Mouse (Mus musculus) kidney, postnatal 10 days (tissue): ENCODE measurements around the gene Grip1.
A peak's percentile ranks its signal among the peaks of the same experiment; 100 is the strongest.

Source experiments
- DNase-seq: peaks from one replicate; pipeline ENCODE4 v3.0.0; 2021; ENCODE audit warnings: mixed read lengths

Grip1 gene

DNA sequence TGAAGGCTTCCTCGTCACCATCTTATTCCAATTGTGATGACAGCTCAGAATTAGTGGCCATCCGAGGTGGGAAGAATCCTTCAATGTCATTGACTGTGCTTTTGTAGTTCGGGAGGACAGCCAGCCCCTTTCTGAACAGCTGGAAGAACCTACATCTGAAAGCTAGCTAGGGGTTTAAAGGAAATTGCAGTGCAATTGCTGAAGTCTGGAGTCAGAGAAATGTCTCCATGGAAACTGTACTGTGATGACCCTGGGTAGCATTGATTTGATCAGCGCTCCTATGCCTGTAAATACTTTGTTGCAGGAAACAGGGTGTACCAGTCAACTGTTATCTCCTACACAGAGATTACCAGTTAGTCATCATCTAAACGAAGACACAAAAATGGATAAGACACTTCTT is 325.2 kb downstream of the Grip1 start:
- no peak for DNase-seq

DNA sequence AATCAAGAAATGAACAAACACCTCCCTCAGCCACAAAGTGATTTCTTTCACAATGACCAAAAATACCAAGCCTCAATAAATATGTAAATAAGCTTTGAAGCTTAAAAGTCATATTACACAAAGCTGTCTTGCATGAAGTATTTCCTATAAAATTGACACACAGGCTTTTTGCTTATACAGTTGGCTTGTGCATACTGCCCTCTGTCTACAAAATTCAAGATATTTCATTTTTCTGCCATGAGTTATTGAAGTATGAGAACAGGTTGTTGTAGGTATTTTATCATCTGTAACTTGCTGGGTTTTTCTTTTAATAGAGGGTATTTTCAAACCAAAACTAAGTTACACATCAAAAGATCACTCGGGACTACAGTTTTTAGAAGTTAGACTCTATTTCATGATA is 326.0 kb downstream of the Grip1 start:
- no peak for DNase-seq

DNA sequence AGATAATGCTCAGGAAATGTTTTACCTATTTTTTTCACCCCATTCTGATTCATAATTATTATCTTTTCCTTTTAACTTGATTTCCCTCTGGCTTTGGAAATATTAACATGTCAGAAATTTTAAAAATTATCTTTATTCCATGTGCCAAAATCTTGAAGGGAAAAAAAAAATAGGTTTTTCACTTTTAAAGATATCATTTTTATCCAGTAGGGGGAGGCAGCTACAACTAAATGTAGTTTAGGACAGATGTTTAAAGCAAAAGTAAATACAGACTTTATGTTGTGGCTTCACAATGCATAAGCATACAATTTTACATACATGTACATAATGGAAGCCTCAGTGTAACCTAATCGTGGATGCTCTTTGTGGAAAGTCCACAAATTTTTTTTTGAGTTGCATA is 336.9 kb downstream of the Grip1 start:
- no peak for DNase-seq

DNA sequence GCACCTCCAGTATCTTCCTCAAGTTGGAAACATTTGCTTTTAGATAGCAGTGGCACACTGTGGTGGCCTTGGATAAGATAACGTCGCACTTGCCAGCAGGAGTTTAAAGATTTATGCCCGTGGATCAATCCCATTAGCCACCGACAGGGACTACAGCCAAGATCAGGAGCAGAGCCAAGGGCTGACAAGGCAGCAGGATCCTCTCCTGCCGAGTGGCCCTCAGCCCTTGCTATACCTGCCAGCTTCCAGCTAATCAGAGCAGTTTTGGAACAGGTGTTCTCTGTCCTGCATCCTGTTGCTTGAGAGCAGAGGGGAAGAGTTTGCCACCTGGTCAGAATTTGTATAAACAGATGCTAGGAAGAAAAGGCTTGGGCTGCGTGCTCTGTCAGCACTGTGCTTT is 348.8 kb downstream of the Grip1 start:
- DNase-seq = no peak

DNA sequence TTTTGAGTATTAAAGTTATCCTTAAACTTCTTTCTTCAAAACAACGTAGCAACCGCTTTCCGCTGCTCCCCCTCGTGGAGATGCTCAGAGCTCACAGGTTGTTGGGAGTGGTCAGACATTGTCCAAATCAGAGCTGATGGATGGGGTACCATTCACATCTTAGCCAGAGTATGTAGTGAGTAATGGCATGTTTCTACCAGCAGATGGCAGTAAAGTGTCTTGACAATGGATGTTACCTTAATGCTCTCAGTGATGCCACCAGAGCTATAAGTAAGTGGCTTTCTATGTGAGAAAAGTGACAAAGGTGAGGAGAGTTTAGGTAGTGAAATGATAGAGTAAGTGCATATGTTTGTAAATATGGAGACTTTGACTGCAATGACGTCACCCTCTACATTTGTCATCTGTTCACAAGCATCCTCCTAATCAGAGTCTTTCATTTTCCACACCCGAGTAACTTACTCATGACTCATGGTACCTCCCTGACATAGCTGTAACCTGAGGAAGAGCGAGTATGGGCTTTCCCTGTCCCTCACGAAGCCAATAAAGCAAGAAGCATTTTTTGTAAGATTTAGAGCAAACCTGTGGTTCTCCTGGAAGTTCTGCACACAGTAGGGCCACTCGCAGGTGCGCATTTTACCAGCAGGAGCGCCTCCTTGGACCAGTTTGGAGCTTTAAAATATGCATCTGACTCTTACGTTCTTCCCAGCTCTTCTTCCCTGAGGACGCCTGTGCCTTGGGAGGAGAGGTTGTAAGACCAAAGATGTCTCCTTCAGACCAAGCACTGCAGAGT is 350.2 kb downstream of the Grip1 start:
- peak; percentile 49 for DNase-seq

DNA sequence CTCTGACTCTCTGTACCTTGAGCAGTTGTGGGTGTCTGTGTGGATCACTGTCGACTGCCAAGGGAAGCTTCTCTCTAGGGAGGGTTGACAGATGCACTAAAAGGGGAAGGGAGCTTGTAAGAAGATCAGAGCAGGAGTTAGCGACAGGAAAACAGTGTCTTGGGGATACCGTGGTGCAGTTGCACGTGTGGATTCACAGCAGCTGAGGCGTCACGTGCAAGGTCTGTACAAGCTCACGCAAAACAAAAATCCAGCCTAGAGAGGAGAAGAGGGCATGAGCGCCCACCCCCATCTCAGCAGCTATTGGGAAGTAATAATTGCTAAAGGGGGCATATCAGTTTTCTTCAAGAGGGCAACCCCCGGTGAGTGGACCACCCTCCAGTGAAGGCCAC is 350.8 kb downstream of the Grip1 start:
- no peak for DNase-seq

DNA sequence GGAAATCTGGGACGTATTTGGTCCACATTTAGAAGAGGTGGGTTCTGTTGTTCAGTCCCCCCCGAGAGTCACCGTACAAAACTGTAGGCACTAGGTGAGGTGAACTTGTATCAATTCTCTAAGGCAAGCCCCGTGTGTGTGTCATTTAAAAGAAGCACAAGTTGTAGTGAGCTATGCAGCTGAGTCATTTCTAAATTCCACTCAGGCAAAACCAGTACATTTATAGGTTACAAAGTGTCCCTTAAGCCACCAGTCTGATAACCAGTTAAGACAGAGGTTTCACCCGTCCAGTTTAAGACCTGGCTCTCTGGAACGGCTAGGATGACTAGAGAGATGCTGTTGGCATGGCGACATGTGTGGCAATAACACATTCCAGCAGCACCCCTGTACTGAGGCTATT is 351.5 kb downstream of the Grip1 start:
- DNase-seq = no peak

DNA sequence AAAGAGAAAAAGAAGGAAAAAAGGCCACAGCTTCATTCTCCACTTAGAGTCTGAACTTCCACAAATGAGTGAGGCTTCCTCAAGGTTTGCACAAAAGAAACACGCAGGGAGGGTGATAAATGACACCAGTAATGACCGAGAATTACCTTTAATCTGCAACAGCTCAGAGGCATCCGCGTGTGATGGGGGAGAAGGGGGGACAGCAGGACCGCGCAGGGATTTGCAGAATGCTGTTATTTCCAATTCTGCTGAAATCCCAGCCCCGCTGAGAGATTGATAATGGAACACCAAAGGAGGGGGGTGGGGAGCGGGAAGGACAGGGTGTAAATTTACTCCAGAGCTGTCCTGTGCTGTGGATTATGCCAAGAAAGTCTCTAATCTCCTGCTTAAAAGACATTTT is 352.5 kb downstream of the Grip1 start:
- DNase-seq = no peak

DNA sequence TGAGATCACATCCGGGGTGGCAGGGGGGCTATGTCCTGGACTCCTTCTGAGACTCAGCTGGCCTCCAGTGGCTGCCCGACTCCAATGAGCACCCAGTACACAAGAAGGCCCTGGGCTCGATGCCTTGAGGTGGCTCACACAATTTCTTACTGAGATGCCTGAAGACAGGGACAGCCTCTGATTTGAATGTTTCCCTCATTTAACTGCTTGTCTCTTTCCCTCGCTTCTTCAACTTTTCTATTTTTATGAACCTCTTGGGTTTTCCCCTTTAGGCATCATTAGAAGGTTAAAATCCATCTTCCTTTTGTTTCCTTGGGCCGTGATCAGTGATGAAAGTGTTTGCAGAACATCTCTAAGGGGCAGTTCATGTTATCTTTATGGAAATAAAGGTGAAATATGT is 354.8 kb downstream of the Grip1 start:
- no peak for DNase-seq

DNA sequence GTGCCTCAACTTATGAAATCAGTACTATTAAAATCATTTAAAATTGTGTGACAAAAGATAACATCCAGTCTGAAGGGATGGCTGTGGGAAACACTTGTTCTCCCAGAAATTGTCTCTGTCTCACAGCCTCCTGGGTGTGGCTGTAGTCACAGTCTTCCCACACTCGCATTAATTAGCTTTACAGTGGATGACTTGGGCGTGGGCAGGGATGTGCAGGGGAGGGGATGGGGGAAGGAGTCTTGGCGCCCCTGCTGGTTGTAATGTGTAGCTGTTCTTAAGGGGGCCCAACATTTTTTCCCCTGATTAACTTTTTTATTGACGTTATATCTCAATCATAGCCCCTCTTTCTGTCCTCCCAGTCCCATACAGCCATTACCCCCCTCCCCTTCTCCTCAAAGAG is 360.5 kb downstream of the Grip1 start:
- DNase-seq = no peak

DNA sequence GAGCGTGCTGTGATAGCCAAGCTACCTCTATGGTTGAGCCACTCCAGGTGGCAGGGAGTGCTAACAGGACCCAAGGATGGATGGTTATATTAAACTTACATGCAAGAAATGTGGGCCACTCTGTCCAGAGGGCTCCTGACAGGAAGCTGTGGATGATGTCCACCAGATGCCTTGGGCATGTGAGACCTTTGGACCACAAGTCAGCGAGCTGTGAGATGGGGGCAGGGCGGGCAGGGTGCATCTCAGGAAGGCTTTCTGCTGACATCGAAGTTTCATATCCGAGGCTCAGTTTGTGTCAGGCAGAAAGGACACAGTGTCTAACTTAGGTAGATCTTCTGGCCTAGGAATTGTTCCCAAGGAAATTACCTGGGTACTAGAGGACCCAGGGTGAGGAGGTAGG is 362.4 kb downstream of the Grip1 start:
- DNase-seq = peak; percentile 75

DNA sequence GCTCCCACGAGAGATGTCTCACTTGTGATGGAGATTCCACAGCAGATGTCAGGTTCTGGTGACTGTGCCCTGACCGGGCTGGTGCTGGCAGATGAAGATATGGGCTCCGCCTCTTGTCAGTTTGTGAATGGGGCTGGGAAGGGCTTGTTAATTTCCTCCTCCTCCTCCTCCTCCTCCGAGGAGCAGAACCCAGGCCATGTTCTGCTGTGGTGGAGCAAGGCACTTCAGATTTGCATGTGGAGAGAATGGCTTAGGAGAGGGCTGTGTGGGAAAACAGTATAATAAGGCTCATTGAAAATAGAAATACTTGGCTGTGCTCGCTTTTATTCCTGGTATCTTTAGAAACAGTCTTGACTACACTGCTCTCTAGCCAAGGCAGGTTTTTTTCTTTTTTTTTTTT is 364.8 kb downstream of the Grip1 start:
- no peak for DNase-seq

DNA sequence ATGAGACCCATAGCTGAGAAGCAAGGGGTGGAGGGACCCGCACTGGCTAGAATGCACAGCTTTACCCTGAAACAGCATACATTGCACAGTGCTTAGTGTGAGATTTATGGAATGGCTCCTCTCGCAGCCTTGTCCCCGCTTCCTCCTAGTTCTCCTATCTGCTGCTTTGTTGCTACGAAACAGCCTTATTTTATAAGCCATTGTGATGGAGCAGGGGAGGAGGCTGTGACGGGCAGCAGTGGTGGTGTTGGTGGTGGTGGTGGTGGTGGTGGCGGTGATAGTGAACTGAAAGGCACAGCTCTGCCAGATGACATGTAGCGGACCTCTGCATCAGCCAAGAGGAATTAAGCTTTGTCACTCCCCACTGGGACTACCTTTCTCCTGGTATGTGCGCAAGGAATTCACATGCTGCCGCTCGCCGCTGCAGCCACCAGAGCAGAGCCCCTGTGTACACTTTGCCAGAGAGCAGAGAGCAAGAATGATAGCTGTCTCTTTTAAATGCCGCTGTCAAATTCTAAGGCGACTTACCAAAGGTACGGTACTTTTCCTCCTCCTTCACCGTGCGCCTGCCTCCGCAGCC is 365.6 kb downstream of the Grip1 start:
- no peak for DNase-seq

DNA sequence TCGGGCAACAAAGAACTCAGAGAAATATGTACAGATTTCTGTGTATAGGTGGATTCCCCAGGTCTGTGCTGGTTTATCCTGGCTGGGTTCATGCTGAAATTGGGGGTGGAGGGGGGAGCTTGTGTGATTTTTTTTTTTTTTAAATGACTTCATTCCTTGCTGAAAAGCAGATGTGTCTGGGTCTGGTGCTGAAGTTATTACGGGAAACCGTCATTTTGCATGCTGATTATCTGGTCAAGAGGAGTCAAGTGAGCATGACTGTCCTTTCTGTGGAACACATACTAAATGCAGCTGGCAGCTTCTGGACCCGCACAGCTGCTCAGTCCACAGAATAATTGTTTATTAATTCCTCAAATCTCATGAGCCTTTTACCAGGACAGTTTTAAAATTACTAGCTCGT is 366.1 kb downstream of the Grip1 start:
- DNase-seq = no peak

DNA sequence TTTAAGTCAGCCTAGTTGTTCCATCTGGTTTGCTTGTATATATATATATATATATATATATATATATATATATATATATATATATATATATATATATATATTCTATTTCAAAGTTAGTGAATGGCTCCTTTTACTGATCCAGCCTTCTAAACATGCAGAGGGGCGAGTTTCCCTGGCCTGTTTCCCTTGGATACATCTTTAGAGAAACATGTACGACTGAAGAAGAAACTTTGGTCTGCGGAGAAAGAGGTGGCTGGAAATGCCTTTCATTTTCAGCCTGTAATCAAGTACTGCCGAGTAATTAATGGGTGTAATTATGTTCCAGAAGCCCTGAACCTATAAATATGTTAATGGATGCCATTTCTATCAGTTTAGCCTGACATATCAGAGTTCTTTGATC is 366.8 kb downstream of the Grip1 start:
- no peak for DNase-seq

DNA sequence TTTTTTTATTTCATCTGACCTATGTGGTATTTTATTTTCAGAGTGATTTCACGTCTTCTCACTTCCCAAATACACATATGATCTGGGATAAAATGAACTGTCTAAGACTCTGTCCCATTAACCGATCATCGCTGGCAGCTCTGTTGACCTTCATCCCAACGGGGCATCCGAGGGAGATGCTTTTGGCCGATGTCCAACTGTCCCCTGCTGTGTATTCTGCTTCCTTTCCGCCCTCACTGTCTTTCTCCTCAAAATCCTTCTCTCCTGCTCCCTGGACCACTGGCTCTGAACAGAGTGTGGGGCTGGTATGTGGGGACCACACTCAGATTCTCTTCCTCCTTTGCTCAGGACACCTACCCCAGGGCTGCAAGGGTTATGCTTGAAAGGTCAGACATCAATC is 370.1 kb downstream of the Grip1 start:
- DNase-seq = peak; percentile 38

DNA sequence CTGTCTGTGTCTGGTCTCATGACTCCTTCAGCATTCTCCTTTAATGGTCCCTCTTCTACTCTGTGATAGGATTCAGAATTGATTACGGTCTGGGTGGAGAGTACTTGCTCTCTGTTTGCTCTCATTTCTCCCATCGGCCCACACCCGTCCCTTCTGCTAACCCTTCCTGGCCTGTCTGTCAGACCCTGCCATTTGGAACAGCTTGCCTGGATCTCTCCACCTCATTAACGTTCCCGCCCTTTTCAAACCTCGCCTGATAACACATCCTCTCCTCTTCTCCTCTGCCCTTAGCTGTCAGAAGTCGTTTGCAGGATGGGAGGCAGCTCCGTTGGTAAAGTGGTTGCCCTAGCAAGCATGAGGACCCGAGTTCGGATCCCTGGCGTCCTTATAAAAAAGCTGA is 370.9 kb downstream of the Grip1 start:
- DNase-seq = no peak

DNA sequence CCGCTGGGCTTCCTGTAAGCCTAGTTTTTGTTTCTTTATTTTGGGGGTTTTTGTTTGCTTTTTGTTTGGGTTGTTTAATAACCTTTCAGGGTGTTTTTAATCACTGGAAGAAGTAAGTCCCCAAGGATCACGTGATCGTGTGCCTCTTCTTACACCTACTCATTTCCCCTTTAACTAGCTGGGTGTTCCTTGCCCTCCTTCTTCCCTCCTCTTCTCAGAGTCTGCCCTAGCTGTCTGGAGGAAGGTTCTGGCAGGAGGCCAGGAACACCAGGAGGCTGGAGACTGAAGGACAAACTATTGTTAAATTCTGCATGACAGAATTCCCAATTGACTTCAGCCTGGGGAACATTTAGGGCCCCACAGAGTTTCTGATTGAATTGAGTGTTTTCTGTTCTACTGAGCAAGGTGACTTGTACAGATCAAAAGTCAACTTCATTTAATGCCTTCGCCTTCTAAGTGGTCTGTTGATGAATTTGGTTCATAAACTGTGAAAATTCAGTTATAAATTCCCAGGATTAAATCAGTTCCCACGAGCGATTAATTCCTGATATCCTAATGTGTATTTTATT is 376.8 kb downstream of the Grip1 start:
- DNase-seq = peak; percentile 80

DNA sequence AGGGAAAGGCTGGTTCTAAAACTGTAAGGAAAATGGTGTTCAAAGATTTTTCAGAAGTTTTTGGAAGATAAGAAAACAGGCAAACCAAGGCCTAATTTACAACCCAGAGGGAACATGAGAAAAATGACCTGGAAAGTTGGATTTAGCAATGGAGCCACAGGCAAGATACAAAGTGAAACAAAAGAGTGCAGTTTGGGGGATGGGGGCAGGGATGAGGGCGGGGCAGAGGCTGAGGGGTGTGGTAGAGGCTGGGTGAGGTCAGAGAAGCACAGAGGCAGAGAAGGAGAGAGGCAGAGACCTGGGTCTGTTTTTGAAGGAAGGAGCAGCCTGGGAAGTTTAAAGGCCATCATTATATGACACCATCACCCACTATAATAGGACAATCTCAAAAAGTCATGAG is 377.5 kb downstream of the Grip1 start:
- DNase-seq = no peak

DNA sequence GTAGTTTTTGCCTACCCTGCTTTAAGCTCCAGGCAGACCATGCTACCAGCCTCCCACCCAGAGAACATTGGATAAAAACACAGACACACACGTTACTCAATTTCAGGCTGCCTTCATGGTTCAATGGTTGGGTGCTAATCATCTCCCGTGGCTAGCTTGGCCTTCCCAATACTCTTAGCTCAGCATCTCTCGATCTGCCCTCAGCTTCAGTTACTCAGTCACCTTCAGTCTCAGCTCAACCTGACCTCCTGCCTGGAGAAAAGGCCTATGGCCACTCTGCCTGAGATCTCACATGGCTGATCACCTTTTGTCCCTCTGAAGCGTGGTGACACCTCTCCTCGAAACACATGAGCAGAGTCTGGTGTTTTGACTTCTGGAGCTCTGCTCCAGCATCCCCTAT is 379.7 kb downstream of the Grip1 start:
- DNase-seq = no peak

DNA sequence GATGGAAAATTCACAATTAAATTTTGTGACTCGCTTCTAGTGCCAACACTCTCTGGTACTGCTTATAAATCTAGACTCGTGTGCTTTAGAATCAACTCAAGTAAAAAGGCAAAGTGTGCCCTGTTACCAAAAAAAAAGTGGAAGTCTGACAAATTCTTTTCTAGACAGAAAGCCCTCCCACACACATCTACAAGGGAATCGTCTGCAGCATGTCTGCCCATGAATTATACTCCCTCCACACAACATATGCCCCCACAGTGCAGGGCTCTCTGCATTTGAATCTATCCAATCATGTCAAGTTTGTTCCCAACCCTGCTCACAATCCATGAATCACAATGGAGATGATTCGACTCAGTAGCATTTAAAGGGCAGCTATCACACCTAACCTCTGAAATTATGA is 380.5 kb downstream of the Grip1 start:
- no peak for DNase-seq

DNA sequence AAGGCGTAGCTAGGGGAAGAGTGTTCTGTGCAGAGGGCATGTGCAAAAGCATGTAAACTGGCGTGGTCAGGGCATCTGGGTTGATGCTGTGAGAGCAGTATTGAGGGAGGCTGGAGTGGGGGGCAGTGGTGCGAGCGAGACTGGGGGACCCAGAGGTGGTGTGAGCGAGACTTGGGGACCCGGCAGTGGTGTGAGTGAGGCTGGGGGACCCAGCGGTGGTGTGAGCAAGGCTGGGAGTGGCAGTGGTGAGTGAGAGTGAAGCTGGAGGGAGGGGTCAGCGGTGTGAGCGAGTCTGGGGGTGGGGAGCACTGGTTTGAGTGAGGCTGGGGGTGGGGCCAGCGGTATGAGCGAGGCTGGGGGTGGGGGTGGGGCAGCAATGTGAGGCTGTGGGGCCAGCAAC is 386.0 kb downstream of the Grip1 start:
- no peak for DNase-seq

DNA sequence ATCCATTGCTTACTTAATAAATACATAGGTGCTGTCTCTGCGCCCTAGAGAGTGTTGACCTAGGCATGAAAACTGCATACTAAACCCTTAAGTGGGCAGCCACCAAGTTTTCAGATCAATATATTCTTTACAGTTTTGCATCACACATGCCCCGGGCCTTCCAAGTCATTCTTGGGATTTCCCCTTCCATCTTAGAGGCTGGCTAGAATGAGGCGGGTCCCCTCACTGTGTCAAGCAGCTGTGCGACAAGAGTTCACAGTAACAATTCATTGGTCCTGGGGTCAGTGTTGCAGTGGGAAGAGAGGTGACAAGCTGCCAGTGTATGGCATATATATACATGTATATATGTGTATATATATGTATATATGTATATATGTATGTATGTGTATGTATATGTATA is 388.4 kb downstream of the Grip1 start:
- DNase-seq = no peak

DNA sequence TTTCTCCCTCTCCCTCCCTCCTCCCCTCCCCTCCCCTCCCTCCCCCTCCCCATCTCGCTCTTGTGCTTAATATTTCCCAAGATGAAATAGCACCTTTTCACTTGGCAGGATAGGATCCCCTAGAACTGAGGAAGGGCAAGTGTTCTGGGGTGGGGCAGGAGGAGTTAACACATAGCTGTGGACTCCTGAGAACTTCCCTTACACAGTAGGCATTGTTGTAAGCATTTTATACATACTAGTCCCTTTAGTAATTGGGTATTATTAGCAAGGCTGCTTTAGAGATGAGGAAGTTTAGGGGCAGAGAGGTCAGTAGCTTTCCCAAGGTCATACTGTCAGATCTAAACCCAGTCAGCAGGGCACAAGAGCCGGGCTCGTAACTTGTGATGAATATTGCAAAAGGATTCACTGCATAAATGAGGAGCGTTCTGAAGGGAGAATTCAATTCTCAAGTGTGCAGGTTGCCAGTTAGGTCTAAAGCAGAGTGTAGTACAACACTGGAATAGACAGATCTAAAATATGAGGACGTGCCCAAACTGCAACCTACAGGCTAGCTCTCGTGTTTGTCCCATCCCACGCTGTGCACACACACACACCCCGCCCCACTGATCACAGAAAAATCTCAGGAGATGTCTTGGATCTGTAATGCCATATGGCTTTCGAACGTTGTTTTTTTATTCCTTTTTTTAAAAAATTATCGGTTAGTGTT is 392.2 kb downstream of the Grip1 start:
- DNase-seq = no peak
